Mouse (Mus musculus) thymus, postnatal 0 days (tissue): ENCODE measurements around the gene Epn1. TPM values are rescaled to one million over a fixed set of nuclear protein-coding genes. Genes with fewer than 3 reads are reported as not detected.

Source experiments
- DNase-seq: peaks from one replicate; pipeline ENCODE4 v3.0.0-alpha.2; 2015; ENCODE audit warnings: low spot score
- polyA plus RNA-seq: library from polyadenylated mRNA; unstranded; fragments of >200 nt; fragmentation: Nextera tagmentation; extraction: Ambion mirVana; gene quantifications from 2 replicates; pipeline ENCODE4 v1.2.1, GENCODE M21; 2015

The Epn1 gene
- polyA plus RNA-seq, result 42.6 and 44.8 TPM in 2 replicates

DNA sequence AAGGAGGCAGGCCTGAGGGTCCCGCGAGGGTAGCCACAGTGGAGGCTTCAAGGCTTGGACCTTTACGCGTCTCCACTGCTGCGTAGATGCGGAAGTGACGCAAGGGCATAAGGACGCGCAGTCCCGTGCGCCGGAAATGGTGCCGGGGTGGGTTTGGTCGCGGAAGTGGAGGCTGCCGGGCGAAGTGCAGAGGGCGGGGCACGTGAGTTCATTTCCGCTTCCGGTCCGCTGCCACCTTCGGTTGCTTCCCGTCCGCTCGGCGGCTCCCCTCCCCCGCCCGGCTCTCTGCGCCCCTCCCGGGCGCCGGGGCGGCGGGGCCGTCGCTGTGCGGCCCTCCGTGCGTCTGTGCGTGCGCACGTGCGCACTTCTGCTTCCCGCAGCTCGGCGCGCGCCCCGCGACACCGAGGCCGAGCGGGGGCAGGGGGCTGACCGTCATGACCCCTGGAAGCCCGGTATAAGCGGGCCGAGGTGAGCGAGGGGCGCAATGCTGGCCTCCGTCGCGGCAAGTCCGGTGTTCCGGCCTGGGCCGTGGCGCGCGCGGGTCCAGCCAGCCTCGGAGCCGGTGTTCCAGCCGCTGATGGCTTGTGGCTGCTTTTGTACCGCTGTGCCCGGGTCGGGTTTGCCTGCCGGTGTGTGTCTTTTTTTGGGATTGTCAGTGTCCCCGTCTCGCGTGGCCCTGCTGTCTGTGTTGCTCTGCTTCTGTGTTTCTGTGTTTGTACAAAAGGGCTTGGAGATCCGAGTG lies at the start of gene Epn1:
Epn1 (plus strand) TSS at position 226 of the 742 bp plus-strand sequence.
- DNase-seq, result peak; percentile 98

DNA sequence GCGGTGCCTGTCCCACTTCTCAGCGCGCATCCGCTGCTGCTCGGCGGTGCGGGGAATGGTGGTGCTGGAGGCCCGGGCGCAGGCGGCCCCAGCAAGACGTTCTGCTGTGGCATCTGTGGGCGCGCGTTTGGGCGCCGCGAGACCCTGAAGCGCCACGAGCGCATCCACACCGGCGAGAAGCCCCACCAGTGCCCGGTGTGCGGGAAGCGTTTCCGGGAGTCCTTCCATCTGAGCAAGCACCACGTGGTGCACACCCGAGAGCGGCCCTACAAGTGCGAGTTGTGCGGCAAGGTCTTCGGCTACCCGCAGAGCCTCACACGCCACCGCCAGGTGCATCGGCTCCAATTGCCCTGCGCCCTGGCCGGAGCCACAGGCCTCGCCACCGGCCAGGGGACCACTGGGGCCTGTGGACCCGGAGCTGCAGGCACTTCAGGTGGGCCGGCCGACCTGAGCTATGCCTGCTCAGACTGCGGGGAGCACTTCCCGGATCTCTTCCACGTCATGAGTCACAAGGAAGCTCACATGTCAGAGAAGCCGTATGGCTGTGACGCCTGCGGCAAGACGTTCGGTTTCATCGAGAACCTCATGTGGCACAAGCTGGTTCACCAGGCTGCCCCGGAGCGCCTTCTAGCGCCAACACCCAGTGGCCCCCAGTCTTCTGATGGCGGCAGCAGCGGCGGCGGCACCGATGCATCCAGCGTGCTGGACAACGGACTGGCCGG lies 49.3 kb upstream of the Epn1 start:
- no peak for DNase-seq

DNA sequence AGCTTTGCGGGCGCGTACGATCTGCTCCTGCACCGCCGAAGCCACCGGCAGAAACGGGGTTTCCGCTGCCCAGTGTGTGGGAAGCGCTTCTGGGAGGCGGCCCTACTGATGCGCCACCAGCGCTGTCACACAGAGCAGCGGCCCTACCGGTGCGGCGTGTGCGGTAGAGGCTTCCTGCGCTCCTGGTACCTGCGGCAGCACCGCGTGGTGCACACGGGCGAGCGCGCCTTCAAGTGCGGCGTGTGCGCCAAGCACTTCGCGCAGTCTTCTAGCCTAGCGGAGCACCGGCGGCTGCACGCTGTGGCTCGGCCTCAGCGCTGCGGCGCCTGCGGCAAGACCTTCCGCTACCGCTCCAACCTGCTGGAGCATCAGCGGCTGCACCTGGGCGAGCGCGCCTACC lies 48.5 kb upstream of the Epn1 start:
- DNase-seq, result no peak

DNA sequence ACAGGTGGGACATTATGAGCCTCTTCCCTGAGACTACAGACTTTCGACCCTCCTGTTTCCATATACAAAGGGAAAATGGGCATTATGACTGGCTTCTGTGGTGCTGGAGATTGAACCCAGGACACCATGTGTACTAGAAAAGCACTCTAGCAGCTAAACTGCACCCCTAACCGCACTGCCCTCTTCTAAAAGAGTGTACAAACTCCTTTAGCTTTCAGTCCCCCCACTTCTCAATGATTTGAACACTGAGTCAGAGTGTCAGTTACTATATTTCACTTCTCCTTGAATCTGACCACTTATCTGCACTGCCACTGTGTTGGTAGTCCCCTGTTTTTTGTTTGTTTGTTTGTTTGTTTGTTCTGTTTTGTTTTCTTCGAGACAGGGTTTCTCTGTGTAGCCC lies 46.2 kb upstream of the Epn1 start, which contains the start of gene 4632433K11Rik:
4632433K11Rik (plus strand) TSS at position 301 of the 400 bp plus-strand sequence.
- DNase-seq, result no peak

DNA sequence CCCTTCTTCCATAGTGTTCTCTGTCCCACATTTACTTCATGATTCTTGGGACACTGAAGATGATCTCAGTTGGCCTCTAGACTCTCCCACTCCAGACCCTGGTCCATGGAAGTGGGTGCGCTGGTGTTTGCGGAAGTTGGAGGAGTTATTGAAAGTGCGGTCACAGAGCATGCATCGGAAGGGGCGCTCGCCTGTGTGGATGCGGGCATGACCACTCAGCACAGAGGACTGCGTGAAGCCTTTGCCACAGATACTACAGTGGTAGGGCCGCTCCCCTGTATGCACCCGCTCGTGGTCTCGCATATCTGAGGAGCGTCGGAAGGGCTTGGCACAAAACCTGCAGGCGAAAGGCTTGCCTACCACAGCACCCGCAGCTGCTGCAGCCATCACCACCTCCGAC lies 44.4 kb upstream of the Epn1 start:
- no peak for DNase-seq

DNA sequence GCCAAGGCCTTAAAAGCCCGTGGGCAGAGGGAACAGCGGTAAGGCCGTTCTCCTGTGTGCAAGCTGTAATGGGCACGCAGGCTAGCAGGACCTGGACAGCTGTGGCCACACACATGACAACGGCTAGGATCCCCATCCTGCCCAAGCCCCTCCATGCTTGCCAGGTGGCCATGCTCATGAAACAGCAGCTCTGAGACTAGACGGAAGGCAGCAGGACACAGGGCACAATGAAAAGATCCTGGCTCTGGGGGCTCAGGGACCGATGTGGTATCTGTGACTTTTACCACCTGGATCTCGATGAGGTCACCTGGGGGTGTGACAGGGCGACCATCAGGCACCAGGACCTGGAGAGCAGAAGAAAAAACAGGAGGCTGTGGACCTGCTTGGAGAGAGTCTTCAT lies 43.9 kb upstream of the Epn1 start:
- DNase-seq, result no peak

DNA sequence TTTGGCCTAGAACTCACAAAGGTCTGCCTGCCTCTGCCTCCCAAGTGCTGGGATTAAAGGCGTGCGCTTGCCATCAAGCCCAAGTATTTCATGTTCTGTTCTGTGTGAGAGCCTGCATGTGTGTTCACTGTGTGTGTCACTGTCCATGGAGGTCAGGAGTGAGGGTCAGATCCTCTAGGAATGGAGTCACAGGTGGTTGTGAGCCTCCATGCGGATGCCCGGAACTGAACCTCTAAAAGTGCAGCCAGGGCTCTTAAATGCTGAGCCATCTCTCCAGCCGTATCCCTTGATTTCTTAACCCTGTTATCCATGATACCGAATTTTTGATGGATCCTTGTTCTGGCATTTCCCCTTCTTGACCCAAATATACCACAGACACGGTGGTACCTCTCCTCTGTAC lies 43.0 kb upstream of the Epn1 start:
- no peak for DNase-seq

DNA sequence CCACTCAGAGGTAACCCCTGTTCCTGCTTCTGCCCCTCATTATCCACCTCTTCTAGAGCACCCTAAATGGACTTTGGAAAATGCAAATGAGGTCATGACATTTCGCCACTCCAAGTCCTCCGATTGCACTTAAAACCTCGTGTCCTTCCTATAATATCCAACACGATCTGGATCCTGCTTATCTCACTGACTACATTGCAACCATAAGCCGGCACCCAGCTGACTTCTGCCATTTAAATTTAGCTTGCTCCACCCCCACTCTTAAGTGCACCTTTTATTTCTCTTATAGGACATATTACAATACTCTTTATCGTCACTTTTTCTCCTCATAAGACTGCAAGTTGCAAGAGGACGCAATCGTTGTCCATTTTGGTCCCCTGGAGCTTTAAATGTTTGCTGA lies 42.6 kb upstream of the Epn1 start:
- no peak for DNase-seq

DNA sequence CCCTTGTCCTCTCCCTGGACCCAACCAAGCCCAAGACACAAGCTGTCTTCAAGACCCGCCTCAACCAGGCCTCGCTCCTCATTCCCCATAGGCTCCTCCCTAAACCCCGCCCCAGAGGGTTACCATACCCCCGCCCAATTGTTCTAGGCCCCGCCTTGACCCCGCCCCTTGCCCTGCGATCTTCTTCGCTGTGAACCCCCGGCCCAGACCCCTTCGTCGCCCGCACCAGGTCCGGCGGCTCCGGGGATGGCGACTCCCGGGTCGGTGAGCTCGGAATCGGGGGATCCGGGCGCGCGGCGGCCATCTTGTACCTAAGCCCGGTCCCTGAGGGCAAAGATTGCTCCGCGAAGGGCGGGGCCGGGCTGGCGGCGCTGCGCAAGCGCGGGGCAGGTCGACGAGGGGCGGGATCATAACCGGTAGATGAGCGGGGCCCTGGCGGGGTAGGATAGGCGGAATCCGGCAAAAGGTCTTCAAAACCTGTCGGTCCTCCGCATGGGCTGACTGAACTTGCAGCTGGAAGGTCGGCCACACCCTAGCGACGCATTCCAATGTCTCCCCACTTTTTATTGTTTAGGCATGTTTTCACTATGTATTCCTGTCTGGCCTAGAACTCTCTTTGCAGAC lies 41.8 kb upstream of the Epn1 start, which contains the start of gene Zfp784:
Zfp784 (minus strand) TSS at position 338 of the 624 bp plus-strand sequence.
- DNase-seq, result peak; percentile 94

DNA sequence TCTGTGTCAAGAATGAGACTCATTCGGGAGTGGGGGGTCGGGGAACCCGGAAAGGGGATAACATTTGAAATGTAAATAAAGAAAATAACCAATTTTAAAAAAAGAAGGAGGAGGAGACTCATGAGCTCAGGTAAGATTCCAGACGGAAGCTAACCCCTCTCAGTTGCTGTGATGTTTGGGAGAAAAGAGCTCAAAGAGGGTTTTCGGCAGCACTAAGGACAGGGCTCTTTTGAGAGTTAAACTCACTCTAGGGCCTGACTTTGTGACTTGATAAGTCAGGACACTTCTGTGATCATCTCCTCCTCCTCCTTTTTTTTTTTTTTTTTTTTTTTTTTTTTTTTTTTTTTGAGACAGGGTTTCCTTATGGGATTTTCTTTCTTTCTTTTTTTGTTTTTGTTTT lies 41.1 kb upstream of the Epn1 start:
- no peak for DNase-seq

DNA sequence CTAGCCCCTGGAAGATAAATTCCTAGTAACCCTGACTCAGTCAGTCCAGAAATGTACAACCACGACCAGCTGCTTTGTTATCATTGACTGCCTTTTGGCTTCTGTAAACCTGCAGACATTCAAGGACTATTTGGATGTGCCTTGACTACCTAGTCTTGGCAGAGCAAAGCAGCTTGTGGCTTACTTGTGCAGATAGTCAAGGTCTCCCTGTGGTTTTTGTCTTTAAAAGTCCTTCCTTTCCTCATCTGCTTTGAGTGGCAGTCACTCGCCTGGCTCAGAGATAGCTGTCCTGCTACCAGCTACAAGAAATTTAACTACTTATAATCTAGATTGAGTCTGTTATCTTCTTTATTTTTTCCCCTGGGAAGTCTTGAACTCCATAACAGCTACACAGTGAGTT lies 35.1 kb upstream of the Epn1 start:
- no peak for DNase-seq

DNA sequence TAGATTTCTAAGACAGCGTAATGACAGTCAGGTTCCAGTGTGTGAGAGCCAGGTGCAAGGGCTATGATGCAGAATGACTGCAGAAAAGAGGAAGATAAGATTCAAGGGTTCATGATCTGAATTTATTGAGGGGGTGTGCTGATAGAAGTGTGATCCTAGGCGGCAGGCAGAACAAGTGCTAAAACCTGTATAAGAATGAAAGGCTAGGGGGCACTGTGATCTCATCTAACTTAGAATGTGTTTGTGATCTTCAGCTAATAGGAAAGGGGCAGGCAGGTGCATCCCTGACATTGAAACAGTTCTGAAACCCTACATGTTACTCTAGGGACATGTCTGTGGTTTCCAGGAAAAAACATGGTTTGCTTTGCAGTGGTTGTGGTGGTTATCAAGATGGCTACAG lies 33.9 kb upstream of the Epn1 start:
- DNase-seq, result no peak

DNA sequence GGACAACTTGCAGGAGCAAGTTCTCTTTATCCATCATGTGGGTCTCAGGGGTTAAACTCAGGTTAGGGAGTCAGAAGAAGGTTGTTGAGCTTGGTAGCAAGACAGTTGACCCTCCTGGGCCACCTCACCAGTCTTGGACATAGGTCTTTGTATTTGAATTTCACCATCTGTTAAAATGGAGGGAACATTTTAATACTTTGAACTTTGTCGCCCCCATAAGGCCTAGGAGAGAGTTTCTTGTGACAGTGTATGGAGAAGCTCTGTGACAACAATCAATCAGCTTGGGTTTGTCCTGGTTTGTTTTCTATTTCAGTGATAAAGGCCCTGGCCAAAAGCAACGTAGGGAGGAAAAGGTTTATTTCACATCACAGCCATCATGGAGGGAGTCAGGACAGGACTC lies 32.7 kb upstream of the Epn1 start:
- DNase-seq, result peak; percentile 52

DNA sequence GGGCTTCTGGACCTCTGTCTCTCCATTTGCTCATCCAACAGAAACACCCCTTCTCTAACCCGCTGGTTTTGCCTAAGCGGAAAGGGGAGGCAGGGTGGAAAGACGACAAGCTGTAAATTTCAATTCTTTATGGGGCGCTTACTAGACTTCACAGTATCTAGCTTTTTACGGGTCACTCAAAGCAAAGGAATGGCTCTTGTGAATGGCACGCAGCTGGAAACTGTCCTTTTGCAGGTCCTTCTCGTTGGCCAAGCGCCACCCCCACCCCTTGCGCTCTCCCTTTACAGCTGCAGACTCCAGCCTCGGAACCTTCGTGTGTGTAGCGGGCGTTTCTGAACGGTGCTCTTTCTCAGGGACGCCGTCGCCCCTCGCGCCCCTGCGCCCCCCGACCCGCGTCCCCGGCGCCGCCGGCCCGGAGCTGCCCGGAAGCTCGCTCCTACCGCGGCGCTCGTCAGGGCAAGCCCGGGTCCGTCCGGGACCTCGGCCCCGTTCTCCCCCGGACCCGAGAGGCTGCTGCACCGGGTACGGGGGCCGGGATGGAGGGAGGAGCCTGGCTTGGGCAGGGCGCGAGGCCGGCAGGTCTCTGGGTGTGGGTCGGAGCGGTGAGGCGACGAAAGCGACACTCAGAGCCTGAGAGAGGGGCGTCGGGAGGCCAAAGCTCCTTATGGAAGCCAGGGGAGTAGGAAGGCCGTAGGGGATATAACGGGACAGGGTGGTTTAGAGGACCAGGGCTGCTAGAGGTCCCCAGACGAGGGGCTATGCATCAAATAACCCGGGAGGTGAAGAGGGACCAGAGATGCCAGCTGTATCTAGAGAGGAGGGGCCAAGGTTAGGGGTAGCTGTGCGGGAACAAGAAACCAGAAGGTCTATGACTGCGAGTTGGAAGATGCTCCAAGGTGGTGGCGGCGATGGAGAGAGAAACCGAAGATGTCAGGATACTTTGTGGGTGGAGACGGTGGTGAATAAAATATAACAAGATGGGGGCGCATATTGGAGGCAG lies 28.5 kb upstream of the Epn1 start, which contains the start of gene Zfp580:
Zfp580 (plus strand) TSS at position 346 of the 1,000 bp plus-strand sequence.
- peak; percentile 64 for DNase-seq

DNA sequence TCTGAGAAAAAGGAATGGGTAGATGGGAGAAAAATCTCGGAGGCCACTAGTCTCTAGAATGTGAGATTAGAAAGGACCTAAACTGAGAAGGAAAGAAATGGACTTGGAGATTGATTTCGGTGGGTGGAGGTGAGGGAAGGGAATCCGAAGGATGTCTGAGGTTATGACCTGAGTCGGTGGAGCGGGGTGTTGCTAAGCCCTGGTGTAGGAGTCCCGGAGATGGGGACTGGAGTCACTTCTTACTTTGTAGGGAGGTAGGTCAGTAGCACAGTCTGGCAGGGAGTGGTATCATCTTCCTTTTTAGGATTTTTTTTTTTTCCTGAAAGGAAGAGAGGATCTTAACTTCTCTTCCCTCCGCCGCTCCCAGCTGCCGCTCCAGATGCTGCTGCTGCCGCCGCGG lies 27.6 kb upstream of the Epn1 start:
- no peak for DNase-seq

DNA sequence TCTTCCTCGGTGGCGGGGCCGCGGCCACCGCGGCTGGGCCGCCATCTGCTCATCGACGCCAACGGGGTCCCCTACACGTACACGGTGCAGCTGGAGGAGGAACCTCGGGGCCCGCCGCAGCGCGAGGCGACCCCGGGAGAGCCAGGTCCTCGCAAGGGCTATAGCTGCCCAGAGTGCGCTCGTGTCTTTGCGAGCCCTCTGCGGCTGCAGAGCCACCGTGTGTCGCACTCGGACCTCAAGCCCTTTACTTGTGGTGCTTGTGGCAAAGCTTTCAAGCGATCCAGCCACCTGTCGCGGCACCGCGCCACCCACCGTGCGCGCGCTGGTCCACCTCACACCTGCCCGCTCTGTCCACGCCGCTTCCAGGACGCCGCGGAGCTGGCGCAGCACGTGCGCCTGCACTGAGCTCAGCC lies 27.1 kb upstream of the Epn1 start:
- no peak for DNase-seq

DNA sequence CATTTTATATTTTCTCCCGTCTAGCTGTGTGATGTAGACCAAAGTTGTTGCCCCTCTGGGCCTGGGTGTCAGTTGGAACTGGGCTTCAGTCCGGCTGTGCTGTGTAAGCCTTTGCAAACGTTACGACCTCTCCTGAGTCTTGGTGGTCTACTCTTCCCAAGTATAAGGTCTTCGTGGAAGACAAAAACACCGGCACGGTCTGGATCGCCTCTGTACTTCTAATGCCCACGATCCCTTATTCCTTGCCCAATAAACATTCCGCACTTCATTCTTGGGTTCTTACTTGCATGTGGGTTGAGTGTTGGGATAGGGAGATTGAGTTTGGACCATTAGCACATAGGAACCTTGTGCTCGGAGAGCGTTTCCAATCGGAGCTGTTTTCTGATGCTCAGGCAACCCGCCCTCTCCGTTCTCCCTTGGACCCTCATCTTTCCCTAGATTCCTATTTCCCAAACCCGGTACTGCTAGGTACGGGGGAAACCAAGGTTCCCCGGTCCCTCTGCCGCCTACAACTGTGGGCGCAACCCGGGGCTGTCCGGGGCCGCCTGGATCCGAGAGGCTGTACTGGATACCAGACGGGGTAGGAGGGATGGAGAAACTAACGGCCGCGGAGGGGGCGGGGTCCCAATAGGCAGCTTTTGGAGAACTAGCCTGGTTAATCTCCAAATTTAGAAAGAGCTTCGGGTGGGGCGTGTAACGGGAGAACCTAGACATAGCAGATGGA lies 26.4 kb upstream of the Epn1 start:
- DNase-seq, result no peak

DNA sequence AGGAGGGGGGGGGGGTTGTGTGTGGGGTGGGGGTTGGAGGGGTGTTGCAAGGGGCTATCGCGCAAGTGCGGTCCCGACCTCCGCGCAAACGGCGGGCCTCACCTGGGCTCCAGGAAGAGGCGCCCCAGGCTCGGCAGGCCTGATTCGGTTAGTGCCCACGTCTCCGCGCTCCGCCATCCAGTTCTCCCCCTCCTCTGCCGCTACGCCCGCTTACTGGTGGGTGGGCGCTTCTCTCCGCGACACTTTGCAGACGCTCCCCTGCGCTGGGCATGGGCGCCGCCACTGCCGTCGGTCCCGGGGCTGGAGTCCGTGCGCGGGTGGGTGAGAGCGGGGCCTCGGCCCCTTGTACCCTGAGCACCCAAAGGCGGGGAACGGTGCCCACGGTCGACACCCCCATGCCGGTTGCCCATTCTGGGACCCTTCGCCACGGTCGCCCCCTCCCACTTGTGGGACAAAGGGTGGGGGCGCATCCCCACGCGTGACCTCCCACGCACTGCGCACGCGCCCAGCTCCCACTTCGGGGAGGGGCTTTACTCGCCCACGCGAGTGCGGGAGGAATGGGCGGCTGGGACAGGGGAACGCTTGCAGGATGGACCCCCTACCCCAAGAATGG lies 23.3 kb upstream of the Epn1 start:
- DNase-seq, result no peak

DNA sequence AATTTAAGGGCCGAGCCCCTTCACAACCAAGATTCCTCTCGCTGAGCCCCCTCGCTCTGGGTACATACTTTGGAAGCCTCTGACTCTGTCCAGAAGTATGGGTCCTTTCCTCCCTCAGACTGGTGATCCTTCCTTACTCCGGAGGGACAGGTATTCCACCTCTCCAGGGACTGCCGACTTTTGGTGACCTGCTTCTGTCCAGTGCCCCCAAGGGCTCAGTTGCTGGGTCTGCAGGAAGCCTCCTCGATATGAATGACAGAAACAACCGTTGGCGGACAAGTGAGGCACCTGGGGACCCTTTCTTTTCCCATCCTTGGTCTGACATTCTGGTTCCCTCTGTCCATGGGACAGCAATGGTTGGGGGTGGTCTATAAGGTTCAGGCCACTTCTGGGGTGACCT lies 22.7 kb upstream of the Epn1 start:
- no peak for DNase-seq

DNA sequence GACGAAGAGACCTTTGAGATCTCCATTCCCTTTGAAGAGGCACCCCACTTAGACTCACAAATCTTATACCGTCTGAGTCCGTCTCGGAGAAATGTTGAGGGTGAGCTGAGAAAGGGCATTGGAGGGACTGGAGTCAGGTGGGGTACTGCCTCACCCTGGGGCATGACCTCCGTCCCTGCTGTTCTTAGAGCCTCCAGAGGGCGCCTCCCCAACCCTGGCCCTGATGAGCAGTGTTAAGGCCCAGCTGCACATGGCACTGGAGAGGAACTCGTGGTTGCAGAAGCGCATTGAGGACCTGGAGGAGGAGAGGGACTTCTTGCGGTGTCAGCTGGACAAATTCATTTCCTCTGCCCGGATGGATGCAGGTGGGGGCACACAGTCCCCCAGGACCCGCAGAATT lies 22.2 kb upstream of the Epn1 start:
- peak; percentile 54 for DNase-seq
